Mouse (Mus musculus) heart, postnatal 10 days (tissue): ENCODE measurements around the gene Cttn. TPM values are rescaled to one million over a fixed set of nuclear protein-coding genes. Genes with fewer than 3 reads are reported as not detected.

Experiments
- DNase-seq, 2 experiments: peaks; one replicate each; pipeline ENCODE4 v3.0.0; 2021
- intact Hi-C: fragments of 180-260 bp; cut with DNase I; formaldehyde crosslinking; loops from one replicate; pipeline ENCODE4 v1.15.1; 2025
- total RNA-seq, 2 experiments: library from RNA; stranded (reverse); gene quantifications; 2 replicates each; pipeline ENCODE4 v1.2.3; 2021

The Cttn gene
- total RNA-seq, 2 experiments from 2014 or later = 69.2 to 76.5 TPM

GRCm38 (mm10) chr7:144402492-144402891 lies 68.3 kb downstream of the Cttn start:
- intact Hi-C loops = no loop called here
- DNase-seq = no peak

DNA sequence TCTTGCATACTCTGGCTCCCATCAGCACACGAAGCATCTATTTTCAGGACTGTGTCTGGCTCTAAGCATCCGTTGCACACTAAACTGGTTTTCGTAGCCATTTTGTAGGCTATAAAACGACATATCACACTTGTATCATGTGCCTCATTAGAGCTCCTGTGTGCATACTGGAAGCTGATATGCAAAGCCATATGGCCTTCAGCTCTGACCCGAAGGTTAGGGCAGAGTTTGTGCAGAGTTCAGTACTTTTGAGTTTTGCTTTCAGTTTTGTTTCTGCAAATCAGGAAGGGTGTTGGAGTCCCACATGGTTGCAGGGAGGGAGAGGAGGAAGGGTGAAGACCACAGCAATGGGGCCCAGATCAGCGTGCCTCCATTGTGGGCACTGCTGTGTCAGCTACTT lies 79.1 kb downstream of the Cttn start:
- intact Hi-C loops = no loop called here
- DNase-seq = no peak

DNA sequence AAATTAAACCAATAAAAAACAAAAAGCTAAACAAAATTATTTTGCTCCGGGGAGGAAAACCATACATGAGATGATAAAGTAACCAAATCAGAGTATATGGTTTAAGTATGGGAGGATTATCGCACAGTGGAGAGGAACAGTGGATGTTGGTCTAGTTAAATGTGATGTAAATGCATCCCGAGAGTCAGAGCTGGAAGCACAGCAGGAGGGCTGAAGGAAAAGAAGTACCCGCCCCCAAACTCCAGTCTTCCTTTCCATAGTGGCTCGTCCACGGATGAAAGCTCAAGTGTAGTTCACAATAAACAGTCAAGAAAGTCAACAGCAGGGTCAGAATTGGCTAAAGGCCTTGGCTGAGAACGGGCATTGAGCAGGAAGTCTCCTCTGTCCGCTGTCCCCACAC lies 80.1 kb downstream of the Cttn start:
- intact Hi-C loops = no loop called here
- no peak for DNase-seq

- intact Hi-C loops = no loop called here
- DNase-seq = no peak
These were observed 81.1 kb downstream of the Cttn start for GRCm38 (mm10) chr7:144389704-144390103.

GRCm38 (mm10) chr7:144387537-144387936 lies 83.3 kb downstream of the Cttn start:
- intact Hi-C loops = no loop called here
- no peak for DNase-seq

Other genes starting within 250 kb of the Cttn start
- gene Ppfia1, start 82.7 kb upstream of the Cttn start, total RNA-seq = 10 to 100 TPM; 69.9 to 81.5 TPM
- 10 to 100 TPM; 10.6 to 13.1 TPM for gene Fadd, start 111.5 kb upstream of the Cttn start, total RNA-seq